Mouse (Mus musculus) heart, adult 11 months (tissue): ENCODE measurements at regions not wholly inside any gene's neighbourhood (a gene's known extent, or its start where the extent isn't known, plus 50 kb on each side); places are given as distances from the start of the nearest gene placed in this dataset.
A peak's percentile ranks its signal among the peaks of the same experiment; 100 is the strongest.

Experiments
- DNase-seq: peaks from one replicate; pipeline ENCODE4 v3.0.0; 2022

GRCm38 (mm10) chr13:50906431-50906830 is 194.2 kb upstream of the Spin1 start:
- peak; percentile 40 for DNase-seq

DNA sequence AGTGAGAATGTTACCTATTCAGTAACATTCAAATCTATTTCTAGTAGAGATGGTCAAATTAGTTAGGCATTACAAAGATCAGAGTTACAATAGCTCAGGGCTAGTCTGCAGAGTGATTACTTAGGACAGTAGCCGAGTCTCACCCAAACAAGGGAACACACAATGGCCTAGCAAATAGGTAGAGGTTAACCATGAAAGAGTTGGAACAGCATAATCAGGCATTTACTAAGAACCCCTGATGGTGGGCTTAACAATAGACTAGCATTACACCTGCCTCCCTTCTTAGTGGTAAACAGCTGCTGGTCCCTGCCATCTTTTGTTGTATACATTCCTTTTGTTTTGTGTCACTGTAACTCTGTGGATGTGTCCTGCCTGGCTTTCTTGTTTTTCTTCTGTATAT is 193.8 kb upstream of the Spin1 start:
- peak; percentile 16 for DNase-seq

GRCm38 (mm10) chr13:50912776-50913175 is 187.9 kb upstream of the Spin1 start:
- DNase-seq: peak; percentile 7

GRCm38 (mm10) chr13:50934017-50934416 is 166.7 kb upstream of the Spin1 start:
- DNase-seq: peak; percentile 76

- DNase-seq: peak; percentile 54
Observed at GRCm38 (mm10) chr13:50942561-50942960, 158.1 kb upstream of the Spin1 start.

- peak; percentile 94 for DNase-seq
Observed at GRCm38 (mm10) chr13:50949545-50950226, 151.0 kb upstream of the Spin1 start.

DNA sequence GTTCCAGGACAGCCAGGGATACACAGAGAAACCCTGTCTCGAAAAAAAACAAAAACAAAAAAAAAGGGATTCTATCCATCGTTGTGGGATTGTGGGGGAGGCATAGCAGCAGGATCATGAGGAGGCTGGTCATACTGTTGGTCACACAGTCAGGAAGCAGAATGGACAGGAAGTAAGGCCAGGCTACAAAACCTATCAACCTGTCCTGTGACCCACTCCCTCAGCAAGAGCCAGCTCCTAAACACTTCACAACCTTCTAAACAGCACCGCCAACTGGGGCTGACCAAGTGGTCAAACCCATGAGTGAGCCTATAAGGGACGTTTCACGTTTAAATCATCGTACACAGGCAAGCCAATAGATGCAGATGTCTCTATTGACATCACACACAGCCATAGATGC is 146.0 kb upstream of the Spin1 start:
- peak; percentile 55 for DNase-seq

GRCm38 (mm10) chr13:50958051-50958883 is 142.4 kb upstream of the Spin1 start:
- no peak for DNase-seq

DNA sequence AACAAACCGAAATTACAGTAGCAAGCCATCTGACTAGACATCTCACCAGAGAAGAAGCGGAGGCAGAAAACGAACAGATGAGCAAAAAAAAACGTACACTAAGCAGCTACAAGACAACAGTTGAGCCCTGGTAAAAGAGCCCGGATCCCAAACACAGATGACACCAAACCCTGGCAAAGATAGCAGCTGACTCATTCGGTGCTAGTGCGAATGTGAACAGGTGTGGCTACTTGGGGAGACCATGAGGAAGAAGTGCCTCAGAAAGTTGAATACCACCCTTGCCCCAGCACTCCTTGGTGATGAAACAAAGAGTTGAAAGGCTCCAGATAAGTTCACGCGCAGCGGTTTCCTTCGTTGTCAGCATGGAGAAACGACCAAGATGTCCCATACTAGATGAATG is 139.8 kb upstream of the Spin1 start:
- DNase-seq: no peak

- peak; percentile 70 for DNase-seq
Observed at GRCm38 (mm10) chr13:50964070-50964469, 136.6 kb upstream of the Spin1 start.

GRCm38 (mm10) chr13:50965041-50965440 is 135.6 kb upstream of the Spin1 start:
- DNase-seq: peak; percentile 70

DNA sequence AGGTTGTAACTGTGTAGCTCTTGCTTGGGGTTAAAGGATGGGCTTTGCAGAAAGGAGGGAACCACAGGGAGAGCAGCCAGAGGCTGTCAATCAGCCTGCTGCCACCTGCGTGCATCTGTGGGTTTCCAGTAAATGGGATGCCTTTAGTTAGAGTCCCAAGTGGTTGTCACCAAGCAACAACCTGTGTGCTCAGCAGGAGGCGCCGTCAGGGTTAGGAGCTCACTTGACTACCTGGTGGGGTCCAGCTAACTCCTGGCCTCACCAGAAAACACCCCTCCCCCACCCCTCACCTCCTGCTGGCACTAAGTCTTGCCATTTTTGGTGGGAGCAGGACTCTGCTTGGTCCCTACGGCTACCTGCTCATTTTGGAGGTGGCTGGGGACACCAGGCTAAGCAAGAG is 135.0 kb upstream of the Spin1 start:
- peak; percentile 70 for DNase-seq

DNA sequence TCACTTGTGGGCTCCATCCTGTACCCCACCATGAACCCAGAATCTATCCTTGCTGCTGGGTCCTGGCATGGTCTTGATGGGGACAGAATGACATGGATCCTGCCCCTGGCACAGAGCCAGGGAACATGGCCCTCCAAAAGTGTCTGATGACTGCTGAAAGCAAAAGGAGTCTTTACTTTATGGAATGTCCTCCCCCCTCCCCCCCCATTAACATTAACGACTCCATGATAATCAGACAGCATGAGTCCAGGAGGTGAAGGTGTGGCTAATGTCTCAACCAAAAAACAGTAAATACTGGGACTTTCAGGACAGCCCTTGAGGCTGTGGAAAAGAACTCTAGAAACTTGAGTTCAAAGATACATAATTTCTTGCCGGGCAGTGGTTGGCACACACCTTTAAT is 133.9 kb upstream of the Spin1 start:
- peak; percentile 43 for DNase-seq

DNA sequence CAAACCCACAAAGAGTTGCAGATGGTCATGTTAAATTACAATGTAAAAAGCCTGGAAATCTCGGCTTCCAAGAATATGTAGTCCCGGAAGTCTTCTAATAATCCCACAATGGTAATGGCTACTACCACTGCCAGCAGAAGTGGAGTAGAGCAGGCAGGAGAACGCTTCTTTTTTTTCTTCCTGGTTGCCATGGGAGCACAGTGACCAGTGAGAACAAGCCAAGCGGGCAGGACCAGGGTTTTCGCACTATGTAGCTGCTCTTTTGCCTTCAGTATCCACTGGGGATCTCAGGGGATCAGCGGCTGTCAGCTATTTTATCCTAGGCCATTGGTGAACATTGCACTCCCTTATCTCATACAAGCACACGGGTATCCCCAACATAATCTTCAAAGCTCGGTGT is 127.3 kb upstream of the Spin1 start:
- no peak for DNase-seq

GRCm38 (mm10) chr13:50975306-50975920 is 125.3 kb upstream of the Spin1 start:
- DNase-seq: no peak

DNA sequence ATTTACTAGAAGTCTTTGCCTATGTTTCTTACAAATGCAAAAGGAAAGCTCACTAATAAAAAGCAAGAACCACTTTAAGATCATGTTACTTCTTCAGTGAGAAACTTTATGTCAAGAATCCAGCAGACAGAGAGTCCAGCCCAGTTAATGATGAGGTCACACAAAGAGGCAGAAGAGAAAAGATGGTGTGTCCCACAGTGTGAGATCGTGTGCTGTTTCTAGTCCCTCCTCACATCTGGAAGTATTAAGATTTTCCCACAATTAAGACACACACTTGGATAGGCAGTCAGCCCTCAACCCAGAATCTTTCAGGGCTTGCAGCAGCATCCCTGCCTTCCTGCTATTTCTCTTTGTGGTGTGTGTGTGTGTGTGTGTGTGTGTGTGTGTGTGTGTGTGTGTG is 118.7 kb upstream of the Spin1 start:
- DNase-seq: no peak

GRCm38 (mm10) chr13:50982990-50983389 is 117.7 kb upstream of the Spin1 start:
- no peak for DNase-seq

DNA sequence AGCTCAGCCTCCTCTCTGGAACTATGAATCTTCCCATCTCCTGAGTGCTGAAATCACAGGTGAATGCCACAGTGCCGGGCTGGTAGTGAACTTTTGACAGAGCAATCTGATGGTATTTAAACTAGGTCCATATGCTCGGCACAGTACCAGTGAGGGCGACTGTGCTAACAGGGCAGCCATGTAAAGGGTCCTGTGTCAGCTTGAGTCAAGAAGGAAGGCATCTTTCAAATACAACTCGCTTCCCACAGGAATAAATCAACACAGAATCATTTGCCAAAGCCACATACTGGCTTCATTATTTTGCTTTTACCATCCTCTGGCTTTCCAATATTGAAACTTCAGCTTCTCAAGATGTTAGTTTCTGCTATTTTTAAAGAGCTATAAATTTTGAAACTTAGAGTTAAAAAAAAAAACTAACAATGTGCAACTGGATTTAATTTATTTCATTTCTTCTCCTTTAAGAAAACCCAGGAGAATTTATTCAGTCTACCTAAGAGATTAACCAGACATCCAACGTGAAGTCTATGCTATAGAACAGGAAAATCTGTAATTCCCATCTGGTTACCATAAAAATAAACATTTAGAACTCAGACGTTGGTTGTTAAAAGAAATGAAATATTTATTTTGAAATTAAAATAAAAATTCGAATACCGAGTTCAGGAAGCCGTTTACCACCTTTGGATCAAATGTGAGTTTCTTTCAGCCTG is 108.8 kb upstream of the Spin1 start:
- peak; percentile 58 for DNase-seq

DNA sequence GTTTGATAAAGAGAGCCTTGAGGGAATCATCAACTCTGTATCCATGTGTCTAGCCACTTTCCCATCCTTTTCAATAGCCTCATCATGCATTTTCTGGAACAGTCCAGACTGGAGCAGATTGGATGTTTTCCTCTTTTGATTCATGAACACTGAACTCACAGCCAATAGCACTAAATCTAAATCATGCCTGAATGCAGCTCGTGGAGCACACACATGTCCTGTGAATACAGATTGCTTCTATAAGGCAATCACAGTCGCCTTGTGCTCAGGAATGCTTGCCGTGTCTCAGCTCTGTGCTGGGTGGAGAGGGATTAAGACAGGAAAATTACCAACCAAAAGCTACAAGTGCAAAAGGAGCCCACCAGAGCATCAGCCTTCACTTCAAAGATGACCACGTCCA is 100.9 kb upstream of the Spin1 start:
- no peak for DNase-seq

DNA sequence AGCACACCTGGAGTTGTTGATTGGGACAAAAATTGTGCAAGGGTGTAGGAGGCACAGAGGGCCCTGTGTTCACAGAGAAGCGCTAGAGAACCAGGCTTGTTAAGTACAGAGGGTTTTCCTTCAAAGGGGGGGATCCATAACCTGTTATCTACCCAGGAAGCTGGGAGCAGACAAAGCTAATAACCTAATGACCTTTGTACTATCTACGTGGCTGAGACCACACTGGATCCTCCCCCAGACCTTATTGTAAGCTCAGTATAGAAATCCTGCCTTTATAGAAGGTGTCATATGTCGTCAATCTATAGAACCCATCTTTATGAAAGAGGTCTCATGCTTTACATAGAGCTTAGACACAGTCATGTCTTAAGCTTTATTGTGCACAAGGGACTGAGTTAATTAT is 95.9 kb upstream of the Spin1 start:
- no peak for DNase-seq

GRCm38 (mm10) chr13:51010736-51011135 is 89.9 kb upstream of the Spin1 start:
- peak; percentile 66 for DNase-seq

GRCm38 (mm10) chr13:51016209-51016608 is 84.5 kb upstream of the Spin1 start:
- DNase-seq: no peak
